Mouse (Mus musculus) layer of hippocampus, postnatal 25 days (tissue): ENCODE measurements around the gene Cdkl5. TPM values are rescaled to one million over a fixed set of nuclear protein-coding genes. Genes with fewer than 3 reads are reported as not detected.
"Not testable (repeated sequence)": the region's sequence is repeated elsewhere in the genome, so short reads cannot be mapped to it uniquely, and the experiment has no call there.

Source experiments
- DNase-seq, 2 experiments: peaks; one replicate each; pipeline ENCODE4 v3.0.0; 2022; ENCODE audit warnings: mixed read lengths in 2 of 2, low spot score in 1 of 2; ENCODE audit errors: extremely low spot score in 1 of 2
- total RNA-seq, 2 experiments: library from RNA; stranded (reverse); gene quantifications; 2 replicates each; pipeline ENCODE4 v1.2.3; 2021

Gene Cdkl5
- total RNA-seq, 2 experiments from 2014 or later, result 103 to 116 TPM

DNA sequence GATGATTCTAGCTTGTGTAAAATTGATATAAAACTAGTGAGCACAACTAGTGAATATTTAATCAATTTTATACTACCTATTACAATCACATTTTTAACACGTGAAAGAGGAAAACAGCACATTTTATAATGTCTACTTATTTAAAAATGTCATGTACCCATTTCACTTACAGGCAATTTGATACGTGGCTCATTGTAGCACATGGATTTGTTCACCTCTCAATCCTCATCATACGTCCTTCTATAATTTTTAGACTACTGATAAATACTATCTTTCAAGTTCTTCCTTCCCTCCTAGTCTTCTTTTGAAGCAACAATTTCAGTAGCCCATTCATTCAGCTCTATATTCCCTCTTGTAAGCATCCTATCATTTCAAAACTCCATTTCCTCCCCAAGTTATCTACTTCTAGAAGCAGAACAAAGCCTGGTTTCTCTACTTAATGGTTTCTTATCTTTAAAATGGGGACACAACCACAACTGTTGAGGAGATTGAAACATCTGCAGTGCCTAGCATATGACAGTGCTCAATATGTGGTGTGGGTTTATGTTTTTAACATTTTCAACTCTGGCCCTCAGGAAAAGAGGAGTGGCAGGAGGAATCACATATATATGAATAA lies 75.4 kb downstream of the Cdkl5 start:
- DNase-seq, result no peak

DNA sequence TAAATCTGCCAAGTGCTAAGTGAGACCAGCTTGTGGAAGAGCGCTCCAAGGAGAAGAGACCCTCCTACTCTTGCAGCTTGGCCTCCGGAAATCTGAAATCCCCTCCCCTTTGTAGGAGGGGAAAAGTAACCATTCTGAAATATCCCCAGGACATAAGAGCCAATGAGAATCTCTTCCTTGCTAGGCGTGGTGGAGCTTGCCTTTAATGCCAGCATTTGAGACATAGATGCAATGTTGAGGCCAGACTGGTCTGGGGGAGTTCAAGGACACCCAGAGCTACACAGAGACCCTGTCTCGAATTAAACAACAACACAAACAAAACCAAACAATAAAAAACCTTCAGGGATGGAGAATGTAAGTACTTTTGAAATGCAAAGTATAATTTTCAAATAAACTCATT lies 87.6 kb downstream of the Cdkl5 start, which contains the start of gene Gja6:
Gja6 (minus strand) TSS at position 101 of the 400 bp plus-strand sequence.
- no peak for DNase-seq

DNA sequence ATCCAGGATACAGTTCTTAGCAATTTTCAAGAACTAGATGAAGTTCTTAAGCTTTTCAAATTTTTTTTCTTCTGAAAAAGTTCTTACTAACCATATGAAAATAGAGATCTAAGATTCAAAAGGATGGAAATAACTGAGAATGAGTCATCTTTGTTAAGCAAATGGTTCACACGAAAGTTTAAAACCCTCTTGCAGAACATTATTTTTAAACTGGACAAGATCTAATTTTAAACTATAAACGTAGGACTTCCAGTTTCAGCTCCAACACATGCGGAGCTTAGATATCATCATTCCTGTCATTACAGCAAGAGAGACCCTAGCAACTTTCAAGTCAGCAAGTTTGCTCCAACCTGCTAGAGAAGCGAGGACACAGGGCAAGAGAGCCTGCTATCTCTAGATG lies 88.0 kb downstream of the Cdkl5 start:
- no peak for DNase-seq

DNA sequence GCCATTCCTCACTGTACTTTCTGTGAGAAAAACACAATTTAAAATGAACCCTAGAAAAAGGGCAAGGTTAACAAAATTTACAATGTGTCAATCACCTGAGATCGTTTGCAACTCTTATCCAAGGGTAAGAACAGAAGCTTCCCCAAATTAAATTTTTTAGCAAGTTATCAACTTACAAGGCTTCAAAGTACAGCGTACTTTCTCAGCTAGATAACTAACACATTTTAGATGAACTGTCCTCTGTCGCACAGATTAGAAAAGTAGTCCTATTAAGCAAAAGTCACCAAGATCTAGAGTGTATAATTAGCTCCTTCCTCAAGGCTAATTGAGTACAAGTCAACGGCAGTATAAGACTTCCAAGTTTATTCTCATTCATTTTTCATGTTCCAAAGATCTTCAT lies 88.6 kb downstream of the Cdkl5 start:
- DNase-seq, result no peak

DNA sequence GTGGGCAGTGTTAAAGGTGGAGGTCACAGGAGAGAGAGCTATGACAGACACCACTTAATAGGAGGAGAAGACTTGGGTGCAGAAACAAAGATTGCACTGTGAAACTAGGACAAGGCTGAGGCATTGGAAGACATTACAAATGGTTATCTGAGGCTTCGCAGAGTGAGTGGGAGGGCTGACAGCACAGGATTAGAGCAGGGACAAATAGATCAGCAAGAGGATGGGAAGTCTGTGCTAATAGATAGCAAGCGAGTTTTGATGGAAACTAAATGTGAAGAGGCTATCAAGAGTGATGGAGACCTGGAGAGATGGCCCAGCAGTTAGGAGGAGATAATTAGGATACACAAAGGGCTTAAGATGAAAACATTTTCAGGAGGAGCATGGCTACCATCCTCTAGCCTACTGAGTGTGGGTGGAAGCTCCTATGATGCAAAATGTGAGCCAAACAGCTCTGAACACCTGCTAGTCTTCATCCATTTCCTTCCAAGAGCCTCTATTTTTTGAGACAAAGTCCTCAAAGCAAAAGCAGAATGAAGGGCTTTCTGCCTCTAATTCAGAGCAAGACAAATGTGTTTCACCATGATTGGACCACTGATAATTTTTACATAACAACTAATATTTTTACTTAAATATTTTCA lies 89.3 kb downstream of the Cdkl5 start:
- DNase-seq, result no peak

DNA sequence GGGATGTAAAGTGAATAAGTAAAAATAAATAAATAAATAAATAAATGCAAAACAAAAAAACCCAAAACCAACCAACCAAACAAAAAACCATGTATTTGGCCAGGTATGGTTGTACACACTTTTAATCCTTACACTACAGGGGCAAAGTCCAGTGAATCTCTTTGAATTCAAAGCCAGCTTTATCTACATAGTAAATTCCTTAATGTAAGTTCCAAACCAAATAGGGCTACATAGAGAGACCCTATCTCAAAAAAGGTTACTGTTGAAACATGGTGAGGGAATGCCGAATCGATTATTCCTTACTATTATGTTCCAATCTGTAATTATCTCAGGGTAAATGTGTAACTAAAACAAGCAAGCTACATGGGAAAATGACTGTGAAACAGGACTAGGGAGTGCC lies 93.4 kb downstream of the Cdkl5 start:
- no peak for DNase-seq

DNA sequence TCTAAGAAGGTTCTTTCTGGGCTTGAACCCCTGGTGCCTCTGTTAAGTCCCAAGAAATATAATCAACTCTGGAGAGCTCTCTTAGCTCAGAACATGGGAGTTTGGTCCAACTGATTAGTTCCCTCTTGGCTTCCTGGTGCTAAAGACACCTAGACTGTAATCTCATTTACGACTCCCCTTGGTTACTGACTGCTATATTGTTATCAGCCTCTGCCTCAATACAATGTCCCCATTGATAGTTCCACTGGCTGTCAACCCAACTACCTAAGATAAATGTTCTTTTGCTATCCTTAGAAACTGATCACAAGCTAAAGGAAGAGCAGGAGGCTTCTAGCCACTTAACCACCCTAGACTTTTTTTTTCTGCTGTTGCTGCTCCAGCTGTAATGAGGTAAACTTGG lies 102.4 kb downstream of the Cdkl5 start:
- DNase-seq, result no peak

DNA sequence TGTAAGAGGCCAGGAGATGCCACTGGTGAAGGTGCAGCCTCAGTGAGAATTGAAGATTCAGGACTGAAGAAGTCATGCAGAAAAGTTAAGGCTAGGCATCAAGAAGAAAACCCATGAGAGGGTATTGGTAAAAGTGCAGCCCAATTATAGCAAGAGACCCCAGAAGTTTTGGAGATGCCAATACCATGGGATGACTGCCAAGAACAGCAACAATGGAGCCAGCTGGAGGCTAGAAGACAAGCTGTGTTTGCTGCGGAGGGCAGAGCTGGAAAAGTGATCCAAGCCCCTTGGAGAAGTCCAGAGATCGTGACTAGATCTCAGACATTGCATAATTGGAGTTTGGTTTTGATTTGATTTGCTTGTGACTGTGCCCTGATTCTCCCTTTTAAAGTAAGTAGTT lies 108.2 kb downstream of the Cdkl5 start:
- no peak for DNase-seq

DNA sequence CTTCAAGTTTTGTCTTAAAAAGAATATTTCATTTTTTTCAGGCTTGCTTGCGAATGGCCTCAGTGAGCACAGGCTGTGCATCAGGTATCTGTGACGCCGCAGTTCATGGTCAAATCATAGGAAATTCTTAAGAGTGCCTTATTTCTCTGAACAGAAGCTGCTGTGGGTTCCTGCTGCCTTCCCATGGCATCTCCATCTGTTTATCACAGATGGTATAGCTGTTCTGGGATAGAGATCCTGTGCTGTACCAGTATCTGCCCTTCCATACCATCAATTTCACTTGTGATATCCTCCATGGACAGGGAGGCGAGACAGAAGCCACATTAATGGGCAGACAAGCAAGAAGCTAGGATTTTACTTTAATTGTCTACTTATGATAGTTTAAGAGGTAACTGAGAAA lies 127.9 kb downstream of the Cdkl5 start:
- DNase-seq, result no peak

DNA sequence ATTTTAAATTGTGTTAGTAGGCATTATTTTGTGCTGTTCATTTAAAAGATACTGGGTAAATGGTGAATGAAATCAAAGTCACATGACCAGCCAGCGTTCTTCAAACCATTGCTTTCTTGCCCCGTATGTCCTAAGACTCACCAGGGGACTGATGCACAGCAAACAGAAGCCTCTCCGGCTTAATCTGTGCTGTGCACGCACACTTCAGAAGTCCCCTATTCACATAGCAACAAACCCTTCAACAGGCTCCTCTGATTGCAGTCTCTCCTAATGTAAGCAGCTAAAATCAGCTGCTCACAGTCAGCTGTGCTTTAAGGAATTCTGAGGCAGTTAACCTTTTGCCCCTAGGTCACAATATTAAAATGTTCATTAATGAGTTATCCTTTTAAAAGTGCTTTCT lies 129.5 kb downstream of the Cdkl5 start:
- DNase-seq, result no peak

DNA sequence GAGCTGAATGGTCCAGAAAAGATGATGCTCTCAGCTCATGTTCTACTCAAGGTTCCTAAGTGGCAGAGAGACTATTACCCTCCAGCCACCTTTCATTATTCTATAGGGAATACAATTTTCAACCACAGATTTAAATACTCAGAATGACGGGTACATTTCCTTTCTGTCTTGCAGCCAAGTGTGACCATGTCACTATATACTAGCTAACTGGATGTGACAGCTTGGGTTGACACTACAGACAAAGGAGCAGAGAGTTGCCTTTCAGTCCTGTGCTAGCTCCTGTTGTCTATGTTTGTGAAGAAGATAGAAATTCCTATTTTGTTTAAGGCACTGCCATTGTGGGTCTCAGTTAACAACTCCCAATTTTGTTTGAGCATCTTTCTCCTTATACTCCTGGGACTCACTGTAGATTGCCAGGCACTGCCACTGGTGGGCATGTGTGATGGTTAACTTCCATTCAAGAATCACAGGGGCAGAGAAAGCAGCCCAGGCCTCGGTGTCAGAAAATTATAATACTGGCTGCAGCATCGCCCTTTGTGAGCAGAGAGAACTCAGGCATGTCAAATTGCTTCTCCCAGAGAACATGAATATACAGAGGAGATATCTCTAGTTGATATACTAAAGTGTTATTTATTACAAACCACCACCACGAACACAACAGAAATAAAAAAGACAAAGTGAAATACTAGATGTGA lies 130.7 kb downstream of the Cdkl5 start:
- DNase-seq, result no peak

DNA sequence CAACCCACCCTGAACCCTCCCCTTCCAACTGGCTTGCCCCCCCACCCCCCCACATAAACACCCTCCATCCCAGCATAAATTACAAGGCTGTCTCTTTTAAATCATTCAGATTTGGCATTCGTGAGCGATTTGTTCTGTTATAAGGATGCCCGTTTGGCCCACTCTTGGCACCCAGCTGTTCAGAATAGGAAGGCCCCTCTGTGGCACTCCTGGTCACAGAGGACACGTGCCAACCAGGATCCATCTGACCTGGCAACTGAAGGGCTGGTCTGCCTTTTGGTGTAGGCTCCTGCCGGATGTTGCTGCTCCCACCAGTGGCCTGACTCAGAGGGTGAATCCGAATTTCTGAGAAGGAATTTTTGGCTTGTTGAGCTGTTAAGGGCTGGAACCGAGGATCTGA lies 186.3 kb downstream of the Cdkl5 start:
- no peak for DNase-seq

DNA sequence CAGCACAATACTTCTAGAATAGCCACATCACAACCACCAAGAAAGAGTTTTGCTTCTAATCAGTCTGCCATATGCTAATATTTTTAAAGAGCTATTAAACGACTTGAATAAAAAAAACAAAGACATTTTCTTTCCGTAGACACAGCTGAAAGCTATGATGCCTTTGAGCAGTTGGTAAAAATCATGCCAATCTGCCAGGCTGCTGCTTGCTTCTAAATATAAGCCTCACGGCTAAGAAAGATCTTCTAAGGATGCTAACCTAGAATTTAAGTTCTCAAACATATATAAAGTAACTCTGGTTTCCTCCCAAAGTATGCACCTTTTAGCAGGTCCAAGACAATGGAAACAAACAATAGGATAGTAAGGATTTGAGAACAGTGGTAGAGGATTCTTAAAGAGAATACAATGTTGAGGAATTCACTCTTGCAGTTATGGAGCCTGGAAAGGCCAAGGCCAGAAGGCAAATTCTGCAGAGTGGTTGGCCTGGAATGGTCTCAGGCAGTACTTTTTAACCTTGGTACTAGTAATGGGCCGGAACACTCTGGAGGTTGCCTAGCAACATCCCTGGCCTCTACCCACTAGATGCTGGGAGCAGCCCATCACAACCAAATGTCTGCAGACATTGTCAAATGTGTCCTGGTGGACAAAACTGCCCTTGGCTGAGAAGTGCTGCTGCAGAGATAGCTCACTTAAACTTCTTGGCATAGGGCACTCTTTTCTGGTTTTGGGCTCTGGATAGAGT lies 189.9 kb downstream of the Cdkl5 start:
- no peak for DNase-seq

DNA sequence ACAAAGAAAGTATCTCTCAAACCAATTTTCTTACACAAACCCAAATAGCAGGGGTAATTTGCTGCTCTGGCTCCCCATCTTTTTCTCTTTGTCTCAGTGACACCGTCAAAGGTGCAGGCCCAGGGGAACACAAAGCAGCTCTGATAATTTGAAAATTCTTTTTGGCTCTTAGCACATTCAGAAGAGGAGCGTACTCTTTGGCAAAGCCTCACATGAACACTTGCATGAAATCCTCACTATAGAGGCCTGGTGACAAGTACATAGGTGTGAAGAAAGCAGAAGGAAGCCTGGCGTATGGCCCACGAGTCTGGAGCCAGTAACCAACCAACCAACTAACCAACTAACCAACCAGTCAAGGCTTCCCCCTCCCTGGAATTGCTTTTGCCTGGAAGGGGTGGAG lies 199.6 kb downstream of the Cdkl5 start:
- no peak for DNase-seq

DNA sequence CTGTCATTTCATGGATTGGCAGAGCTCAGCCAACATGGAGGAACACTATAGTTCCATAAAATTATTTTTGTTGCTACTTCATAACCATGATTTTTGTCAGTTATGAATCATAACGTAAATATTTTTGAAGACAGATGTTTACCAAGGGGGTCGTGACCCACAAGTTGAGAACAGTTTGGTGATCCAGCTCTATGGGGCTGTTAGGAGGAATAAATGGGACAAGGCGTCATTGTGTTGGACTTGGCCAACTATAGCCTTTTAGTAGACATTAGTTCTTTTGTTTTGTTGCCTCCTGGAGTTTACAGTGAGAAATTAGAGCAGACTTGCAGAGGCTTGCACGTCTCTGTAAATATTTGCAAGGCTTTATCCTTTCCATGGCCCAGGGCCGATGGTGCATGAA lies 212.2 kb downstream of the Cdkl5 start:
- DNase-seq, result no peak

DNA sequence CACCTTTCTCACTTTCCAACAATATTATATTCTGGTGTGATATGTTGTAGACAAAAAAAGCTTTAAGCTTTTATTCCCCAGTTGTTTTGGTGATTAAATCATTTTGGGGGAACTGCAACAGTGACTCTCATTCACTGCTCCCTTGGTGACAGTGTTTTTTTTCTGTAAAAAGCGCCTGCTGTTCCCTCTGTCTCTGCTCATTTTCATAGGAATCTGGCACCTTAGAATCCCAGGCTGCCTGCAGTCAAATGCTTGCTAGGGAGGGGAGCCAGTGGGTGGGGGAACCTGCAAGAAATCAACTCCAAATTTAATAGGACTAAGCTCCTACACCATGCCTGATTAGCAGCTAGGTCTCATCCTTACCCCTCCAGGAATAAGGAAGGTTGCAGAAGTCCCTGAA lies 221.5 kb downstream of the Cdkl5 start:
- no peak for DNase-seq

DNA sequence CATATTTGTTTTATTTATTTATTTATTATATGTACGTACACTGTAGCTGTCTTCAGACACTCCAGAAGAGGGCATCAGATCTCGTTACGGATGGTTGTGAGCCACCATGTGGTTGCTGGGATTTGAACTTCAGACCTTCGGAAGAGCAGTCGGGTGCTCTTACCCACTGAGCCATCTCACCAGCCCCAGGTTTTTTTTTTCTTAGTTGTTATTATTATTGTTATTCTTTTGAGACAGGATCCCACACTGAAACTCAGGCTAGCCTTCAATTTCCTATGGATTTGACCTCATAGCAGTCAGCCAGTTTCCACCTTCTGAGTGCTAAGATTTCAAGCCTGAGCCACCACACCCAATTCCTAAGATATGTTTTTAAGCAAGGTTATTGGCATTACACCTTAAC lies 224.9 kb downstream of the Cdkl5 start:
- DNase-seq, result not testable (repeated sequence)

DNA sequence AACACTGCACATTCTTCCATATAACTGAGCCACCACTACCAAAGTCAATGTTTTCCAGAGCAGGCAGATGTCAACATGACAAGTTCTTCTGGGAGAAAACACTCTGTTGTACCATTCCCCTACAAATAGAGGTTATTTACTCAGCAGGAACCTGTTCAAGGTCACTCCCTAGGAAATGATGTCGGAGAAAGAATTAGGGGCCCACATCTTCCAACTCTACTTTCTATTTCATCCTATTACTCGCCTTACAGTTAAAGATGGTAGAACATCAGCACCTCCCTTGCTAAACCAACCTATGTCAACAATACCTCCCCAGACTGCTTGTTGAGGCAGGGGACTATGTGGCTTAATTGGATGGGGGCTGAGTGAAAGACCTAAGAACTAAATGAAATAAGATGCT lies 226.8 kb downstream of the Cdkl5 start, which contains the start of gene Rs1:
Rs1 (plus strand) TSS at position 301 of the 400 bp plus-strand sequence.
- no peak for DNase-seq

DNA sequence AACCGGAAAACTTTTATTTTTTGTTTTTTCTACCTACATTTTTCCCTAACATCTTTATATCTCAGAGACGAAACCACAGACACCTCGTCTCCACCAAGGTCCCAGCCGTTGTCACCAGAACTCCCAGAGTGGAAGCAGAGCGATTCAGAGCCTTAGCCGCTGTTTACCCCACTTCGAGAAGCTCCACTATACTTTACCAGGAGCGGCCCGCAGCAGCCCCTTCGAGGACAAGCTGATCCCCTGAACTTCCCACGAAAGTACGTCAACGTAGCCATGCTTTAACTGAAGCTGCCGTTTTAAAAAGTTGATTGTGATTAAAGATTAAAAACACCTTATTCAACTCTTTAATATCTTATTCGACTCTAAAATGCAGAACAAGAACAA lies 228.3 kb downstream of the Cdkl5 start:
- no peak for DNase-seq

DNA sequence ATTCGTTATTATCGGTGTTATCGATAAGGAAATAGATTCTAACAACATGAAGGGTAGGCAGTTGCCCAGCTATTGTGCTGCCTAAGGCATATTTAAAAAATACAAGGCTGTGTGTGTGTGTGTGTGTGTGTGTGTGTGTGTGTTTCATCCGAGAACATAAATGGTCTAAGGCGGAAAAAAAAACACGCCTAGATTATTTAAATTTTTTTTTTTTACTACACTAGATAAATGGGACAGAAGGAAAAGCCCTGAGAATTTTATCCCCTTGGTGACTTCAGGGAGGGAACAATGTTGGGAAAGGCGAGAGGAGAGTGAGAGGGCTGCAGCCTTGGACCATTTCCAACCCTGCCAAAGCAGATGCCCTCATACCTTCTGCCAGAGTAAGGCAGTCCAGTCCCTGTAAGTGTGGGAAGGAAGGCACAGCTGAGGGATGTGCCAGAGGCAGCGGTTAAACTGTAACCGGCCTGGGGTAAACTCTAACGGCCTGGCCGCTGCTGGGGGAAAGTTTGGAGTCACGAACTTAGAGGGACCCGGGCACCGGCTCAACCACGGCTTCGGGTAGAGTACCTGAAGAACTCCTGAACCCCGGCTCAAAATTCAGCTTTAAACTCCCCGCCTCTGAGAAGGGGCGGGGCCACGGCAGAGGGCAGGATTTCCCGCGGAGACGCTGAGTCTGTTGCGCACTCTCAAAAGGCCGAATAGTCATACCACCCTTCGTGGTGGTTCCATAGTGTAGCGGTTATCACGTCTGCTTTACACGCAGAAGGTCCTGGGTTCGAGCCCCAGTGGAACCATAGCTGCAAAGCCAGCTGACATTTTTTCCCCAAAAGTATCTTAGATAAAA lies 228.9 kb downstream of the Cdkl5 start:
- DNase-seq, result peak; percentile 95 to 97
